Mouse (Mus musculus): ENCODE data around the gene Ager. TPM values are rescaled to one million over a fixed set of nuclear protein-coding genes. Genes with fewer than 3 reads are reported as not detected.

The Ager gene
- polyA plus RNA-seq, 1 experiment from 2014 or later, result 2.4 TPM

DNA sequence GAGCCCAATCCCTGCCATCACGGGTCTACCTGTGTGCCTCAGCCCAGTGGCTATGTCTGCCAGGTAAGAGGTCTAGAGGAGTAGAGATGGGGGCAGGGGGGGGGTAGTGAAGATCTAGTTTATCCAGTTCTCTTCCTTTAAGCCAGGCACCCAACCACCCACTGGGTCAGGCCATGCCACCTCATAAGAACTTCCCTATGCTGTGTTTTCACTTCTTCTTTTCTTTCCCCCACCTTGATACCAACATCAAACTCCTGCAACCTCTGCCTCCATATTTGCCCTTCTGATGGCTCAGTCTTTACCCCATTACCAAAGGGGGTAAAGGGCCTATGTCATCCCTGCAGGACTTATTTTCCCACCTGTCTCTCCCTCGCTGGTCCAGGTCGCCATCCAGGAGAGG, 19.6 kb upstream of the Ager start:
- no peaks in the 10 kb centered on the region for H3K9me3 ChIP-seq (ENCODE audit: control insufficient read depth, low read length)
- no peak overlapping the region for H3K27ac ChIP-seq (ENCODE audit: low read length)
- no peak overlapping the region for H3K4me3 ChIP-seq (ENCODE audit: low read length)
- ATAC-seq, result no peak
- H3K27me3 ChIP-seq (replicated peaks; ENCODE audit: control insufficient read depth, insufficient read depth, low read length), result no peaks in the 10 kb centered on the region
- H3K4me1 ChIP-seq (ENCODE audit: control insufficient read depth, insufficient read depth, low read length), result 0 out of 2 replicates have a peak, but pooled peaks cover 4% of the 10 kb centered on the region
- H3K36me3 ChIP-seq (ENCODE audit: control insufficient read depth, insufficient read depth, low read length), result no peaks in the 10 kb centered on the region
- H3K9ac ChIP-seq (ENCODE audit: low read depth, low read length), result no peak overlapping the region
- WGBS, result 89% methylated on average over 3 of the region's 3 CpGs
- H3K4me2 ChIP-seq (ENCODE audit: low read depth, low read length), result no peak overlapping the region

DNA sequence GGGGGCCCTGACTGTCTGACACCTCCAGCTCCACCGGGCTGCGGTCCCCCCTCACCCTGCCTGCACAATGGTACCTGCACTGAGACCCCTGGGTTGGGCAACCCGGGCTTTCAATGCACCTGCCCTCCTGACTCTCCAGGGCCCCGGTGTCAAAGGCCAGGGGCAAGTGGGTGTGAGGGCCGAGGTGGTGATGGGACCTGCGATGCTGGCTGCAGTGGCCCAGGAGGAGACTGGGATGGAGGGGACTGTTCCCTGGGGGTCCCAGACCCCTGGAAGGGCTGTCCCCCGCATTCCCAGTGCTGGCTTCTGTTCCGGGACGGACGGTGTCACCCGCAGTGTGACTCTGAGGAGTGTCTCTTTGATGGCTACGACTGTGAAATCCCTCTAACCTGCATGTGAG, 15.1 kb upstream of the Ager start:
- H3K27ac ChIP-seq (ENCODE audit: low read length), result no peak overlapping the region
- no peak for ATAC-seq
- peaks cover 12% of the 10 kb centered on the region; the same call in 1 of the 2 replicates for H3K4me1 ChIP-seq (ENCODE audit: control insufficient read depth, insufficient read depth, low read length)
- no peaks in the 10 kb centered on the region for H3K9me3 ChIP-seq (ENCODE audit: control insufficient read depth, low read length)
- H3K27me3 ChIP-seq (replicated peaks; ENCODE audit: control insufficient read depth, insufficient read depth, low read length), result no peaks in the 10 kb centered on the region
- H3K9ac ChIP-seq (ENCODE audit: low read depth, low read length), result no peak overlapping the region
- H3K36me3 ChIP-seq (ENCODE audit: control insufficient read depth, insufficient read depth, low read length), result no peaks in the 10 kb centered on the region
- 88% methylated on average over 12 of the region's 12 CpGs for WGBS
- H3K4me3 ChIP-seq (ENCODE audit: low read length), result no peak overlapping the region
- H3K4me2 ChIP-seq (ENCODE audit: low read depth, low read length), result no peak overlapping the region

DNA sequence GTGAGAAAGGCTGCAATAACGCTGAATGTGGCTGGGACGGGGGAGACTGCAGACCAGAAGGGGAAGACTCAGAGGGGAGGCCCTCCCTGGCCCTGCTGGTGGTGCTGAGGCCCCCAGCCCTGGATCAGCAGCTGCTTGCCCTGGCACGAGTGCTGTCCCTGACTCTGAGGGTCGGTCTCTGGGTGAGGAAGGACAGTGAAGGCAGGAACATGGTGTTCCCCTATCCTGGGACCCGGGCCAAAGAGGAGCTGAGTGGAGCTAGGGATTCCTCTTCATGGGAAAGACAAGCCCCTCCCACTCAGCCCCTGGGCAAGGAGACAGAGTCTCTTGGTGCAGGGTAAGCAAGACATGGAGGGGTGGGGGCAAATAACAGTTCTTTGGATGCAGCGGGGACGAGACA, 14.3 kb upstream of the Ager start:
- no peak overlapping the region for H3K4me3 ChIP-seq (ENCODE audit: low read length)
- H3K27ac ChIP-seq (ENCODE audit: low read length), result no peak overlapping the region
- H3K4me2 ChIP-seq (ENCODE audit: low read depth, low read length), result no peak overlapping the region
- H3K27me3 ChIP-seq (replicated peaks; ENCODE audit: control insufficient read depth, insufficient read depth, low read length), result no peaks in the 10 kb centered on the region
- no peaks in the 10 kb centered on the region for H3K9me3 ChIP-seq (ENCODE audit: control insufficient read depth, low read length)
- no peak overlapping the region for H3K9ac ChIP-seq (ENCODE audit: low read depth, low read length)
- WGBS, result 58% methylated on average over 7 of the region's 7 CpGs
- no peak for ATAC-seq
- H3K4me1 ChIP-seq (ENCODE audit: control insufficient read depth, insufficient read depth, low read length), result peaks cover 16% of the 10 kb centered on the region
- H3K36me3 ChIP-seq (ENCODE audit: control insufficient read depth, insufficient read depth, low read length), result no peaks in the 10 kb centered on the region

DNA sequence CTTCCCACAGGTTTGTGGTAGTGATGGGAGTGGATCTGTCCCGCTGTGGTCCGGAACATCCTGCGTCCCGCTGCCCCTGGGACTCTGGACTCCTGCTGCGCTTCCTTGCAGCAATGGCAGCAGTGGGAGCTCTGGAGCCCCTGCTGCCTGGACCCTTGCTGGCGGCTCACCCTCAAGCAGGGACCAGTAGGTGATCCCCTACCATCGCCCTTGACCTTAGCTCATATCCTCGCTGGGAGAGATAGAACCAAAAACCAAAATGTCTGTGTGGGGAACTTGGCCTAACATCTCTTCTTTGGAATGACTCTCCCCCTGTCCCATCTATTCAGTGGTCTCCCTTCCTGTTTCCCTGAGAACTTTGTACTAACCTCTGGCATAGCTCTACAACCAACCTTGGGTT, 13.8 kb upstream of the Ager start:
- ATAC-seq, result no peak
- H3K4me3 ChIP-seq (ENCODE audit: low read length), result no peak overlapping the region
- H3K27ac ChIP-seq (ENCODE audit: low read length), result no peak overlapping the region
- no peak overlapping the region for H3K9ac ChIP-seq (ENCODE audit: low read depth, low read length)
- H3K4me2 ChIP-seq (ENCODE audit: low read depth, low read length), result no peak overlapping the region
- peaks cover 19% of the 10 kb centered on the region for H3K4me1 ChIP-seq (ENCODE audit: control insufficient read depth, insufficient read depth, low read length)
- 93% methylated on average over 8 of the region's 8 CpGs for WGBS
- no peaks in the 10 kb centered on the region for H3K9me3 ChIP-seq (ENCODE audit: control insufficient read depth, low read length)
- H3K36me3 ChIP-seq (ENCODE audit: control insufficient read depth, insufficient read depth, low read length), result no peaks in the 10 kb centered on the region
- H3K27me3 ChIP-seq (replicated peaks; ENCODE audit: control insufficient read depth, insufficient read depth, low read length), result no peaks in the 10 kb centered on the region

DNA sequence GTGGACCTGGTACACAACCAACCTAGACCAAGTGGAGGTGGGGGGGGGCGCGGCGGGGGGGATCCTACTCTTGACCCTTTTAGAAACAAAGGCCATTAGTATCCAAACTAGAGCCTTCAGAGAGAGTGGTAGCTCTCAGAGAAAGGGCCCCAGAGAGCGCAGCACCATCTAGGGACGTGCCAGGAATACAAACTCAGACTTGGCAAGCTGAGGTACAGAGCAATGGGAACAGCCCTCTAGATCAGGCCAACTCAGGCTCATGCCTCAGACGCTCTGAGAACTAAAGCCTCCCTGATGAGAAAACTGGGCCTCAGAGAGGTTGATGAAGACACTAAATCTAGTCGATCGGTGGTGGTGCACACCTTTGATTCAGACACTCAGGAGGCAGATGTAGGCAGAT, 12.5 kb upstream of the Ager start:
- H3K9me3 ChIP-seq (ENCODE audit: control insufficient read depth, low read length), result no peaks in the 10 kb centered on the region
- WGBS, result 86% methylated on average over 8 of the region's 8 CpGs
- H3K4me1 ChIP-seq (ENCODE audit: control insufficient read depth, insufficient read depth, low read length), result peaks cover 32% of the 10 kb centered on the region
- H3K36me3 ChIP-seq (ENCODE audit: control insufficient read depth, insufficient read depth, low read length), result no peaks in the 10 kb centered on the region
- H3K27me3 ChIP-seq (replicated peaks; ENCODE audit: control insufficient read depth, insufficient read depth, low read length), result no peaks in the 10 kb centered on the region
- H3K27ac ChIP-seq (ENCODE audit: low read length), result no peak overlapping the region
- no peak overlapping the region for H3K4me2 ChIP-seq (ENCODE audit: low read depth, low read length)
- ATAC-seq, result no peak
- H3K4me3 ChIP-seq (ENCODE audit: low read length), result no peak overlapping the region
- H3K9ac ChIP-seq (ENCODE audit: low read depth, low read length), result no peak overlapping the region

DNA sequence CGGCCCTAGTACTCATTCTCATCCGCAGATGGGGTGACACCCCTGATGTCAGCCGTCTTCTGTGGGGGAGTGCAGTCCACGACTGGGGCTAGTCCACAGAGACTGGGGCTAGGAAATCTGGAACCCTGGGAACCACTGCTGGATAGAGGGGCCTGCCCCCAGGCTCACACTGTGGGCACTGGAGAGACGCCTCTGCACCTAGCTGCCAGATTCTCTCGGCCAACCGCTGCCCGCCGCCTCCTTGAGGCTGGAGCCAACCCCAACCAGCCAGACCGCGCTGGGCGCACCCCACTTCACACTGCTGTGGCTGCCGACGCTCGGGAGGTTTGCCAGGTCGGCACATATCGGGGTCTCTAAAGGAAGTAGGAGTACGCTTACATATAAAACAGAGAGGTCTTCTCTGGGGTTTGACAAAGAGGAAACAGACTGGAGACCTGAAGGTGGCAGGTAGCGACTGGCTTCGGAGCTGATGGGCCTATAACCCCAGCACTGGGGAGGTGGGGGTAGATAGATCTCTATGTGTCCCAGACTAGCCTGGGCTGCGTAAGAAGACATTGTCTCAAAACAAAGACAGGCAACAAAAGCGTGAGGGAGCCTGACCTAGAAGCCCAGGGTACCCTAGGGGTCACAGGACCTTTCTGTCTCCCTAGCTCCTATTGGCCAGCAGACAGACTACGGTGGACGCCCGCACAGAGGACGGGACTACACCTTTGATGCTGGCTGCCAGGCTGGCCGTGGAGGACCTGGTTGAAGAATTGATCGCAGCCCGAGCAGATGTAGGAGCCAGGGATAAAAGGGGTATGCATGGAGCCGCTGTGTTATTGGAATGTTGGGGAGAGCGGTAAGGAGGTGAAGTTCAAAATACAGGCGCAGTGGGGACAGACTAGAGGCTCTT, 11.5 kb upstream of the Ager start:
- H3K4me2 ChIP-seq (ENCODE audit: low read depth, low read length), result peak overlapping the region; percentile 98
- H3K4me3 ChIP-seq (ENCODE audit: low read length), result peak overlapping the region; percentile 82
- peak overlapping the region; percentile 95 for H3K27ac ChIP-seq (ENCODE audit: low read length)
- H3K9me3 ChIP-seq (ENCODE audit: control insufficient read depth, low read length), result no peaks in the 10 kb centered on the region
- no peaks in the 10 kb centered on the region for H3K27me3 ChIP-seq (replicated peaks; ENCODE audit: control insufficient read depth, insufficient read depth, low read length)
- 36% methylated on average over 32 of the region's 32 CpGs for WGBS
- H3K36me3 ChIP-seq (ENCODE audit: control insufficient read depth, insufficient read depth, low read length), result no peaks in the 10 kb centered on the region
- H3K9ac ChIP-seq (ENCODE audit: low read depth, low read length), result peak overlapping the region; percentile 96; the same call in 1 of the 2 replicates
- ATAC-seq, result no peak
- peaks cover 42% of the 10 kb centered on the region for H3K4me1 ChIP-seq (ENCODE audit: control insufficient read depth, insufficient read depth, low read length)

DNA sequence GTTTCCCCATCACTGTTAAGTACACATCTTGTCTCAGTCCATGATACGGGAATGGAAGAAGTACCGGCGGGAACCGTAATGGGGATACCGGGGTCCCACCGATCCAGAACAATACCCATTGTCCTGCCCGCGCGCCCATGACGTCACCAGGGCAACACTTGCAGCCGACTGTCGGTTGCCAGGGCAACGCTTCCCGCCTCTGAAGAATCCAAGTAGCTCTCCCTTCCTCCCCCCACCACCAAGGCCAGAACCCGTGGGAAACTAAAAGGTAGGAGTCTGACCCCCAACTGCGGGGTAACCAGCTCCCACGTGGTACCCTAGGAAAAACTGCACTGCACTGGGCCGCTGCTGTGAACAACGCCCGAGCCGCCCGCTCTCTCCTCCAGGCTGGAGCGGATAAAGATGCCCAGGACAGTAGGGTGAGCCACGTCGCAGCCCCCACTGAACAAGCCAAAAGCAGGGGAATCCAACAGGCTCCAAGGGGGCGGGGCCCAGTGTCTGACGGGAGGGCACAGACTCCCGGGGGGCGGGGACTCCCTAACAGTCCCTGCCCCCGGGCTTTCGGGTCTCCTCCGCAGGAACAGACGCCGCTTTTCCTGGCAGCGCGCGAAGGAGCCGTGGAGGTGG, 10.8 kb upstream of the Ager start:
- ATAC-seq, result peak; percentile 85
- peak overlapping the region; percentile 96 for H3K9ac ChIP-seq (ENCODE audit: low read depth, low read length)
- no peaks in the 10 kb centered on the region for H3K36me3 ChIP-seq (ENCODE audit: control insufficient read depth, insufficient read depth, low read length)
- H3K4me2 ChIP-seq (ENCODE audit: low read depth, low read length), result peak overlapping the region; percentile 98
- peak overlapping the region; percentile 95 for H3K27ac ChIP-seq (ENCODE audit: low read length)
- H3K27me3 ChIP-seq (replicated peaks; ENCODE audit: control insufficient read depth, insufficient read depth, low read length), result no peaks in the 10 kb centered on the region
- H3K4me1 ChIP-seq (ENCODE audit: control insufficient read depth, insufficient read depth, low read length), result peaks cover 49% of the 10 kb centered on the region
- H3K9me3 ChIP-seq (ENCODE audit: control insufficient read depth, low read length), result no peaks in the 10 kb centered on the region
- peak overlapping the region; percentile 82 for H3K4me3 ChIP-seq (ENCODE audit: low read length)
- 1% methylated on average over 38 of the region's 38 CpGs for WGBS

DNA sequence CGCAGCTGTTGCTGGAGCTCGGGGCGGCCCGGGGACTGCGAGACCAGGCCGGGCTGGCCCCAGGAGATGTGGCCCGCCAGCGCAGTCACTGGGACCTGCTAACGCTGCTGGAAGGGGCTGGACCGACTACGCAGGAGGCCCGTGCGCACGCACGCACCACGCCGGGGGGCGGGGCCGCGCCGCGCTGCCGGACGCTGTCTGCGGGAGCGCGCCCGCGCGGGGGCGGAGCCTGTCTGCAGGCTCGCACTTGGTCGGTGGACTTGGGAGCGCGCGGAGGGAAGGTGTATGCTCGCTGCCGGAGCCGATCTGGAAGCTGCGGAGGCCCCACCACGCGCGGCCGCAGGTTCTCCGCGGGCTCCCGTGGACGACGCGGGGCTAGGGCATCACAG, 10.2 kb upstream of the Ager start:
- no peaks in the 10 kb centered on the region for H3K36me3 ChIP-seq (ENCODE audit: control insufficient read depth, insufficient read depth, low read length)
- peak overlapping the region; percentile 98 for H3K4me2 ChIP-seq (ENCODE audit: low read depth, low read length)
- no peaks in the 10 kb centered on the region for H3K27me3 ChIP-seq (replicated peaks; ENCODE audit: control insufficient read depth, insufficient read depth, low read length)
- peak overlapping the region; percentile 96 for H3K9ac ChIP-seq (ENCODE audit: low read depth, low read length)
- peak; percentile 90 for ATAC-seq
- peaks cover 49% of the 10 kb centered on the region for H3K4me1 ChIP-seq (ENCODE audit: control insufficient read depth, insufficient read depth, low read length)
- peak overlapping the region; percentile 82 for H3K4me3 ChIP-seq (ENCODE audit: low read length)
- no peaks in the 10 kb centered on the region for H3K9me3 ChIP-seq (ENCODE audit: control insufficient read depth, low read length)
- H3K27ac ChIP-seq (ENCODE audit: low read length), result peak overlapping the region; percentile 95
- WGBS, result under 1% methylated on average over 49 of the region's 50 CpGs

DNA sequence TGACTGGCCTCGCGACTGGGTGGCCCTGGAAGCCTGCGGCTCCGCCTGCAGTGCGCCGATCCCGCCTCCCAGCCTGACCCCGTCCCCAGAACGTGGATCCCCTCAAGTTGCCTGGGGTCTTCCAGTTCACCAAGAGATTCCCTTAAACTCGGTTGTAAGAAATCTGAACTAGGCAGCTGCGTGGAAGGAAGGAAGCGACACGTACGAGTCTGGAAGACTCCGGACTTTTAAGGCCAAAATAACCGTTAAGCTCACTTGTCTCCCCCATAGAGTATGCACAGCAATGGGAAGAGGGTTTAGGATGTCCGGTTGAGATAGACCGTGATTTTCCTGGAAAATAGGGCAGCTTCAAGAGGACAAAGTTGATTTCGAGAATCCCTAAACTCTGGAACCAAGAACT, 9.8 kb upstream of the Ager start:
- ATAC-seq, result no peak
- Histone ChIP-seq H3K27me3 (replicated peaks; ENCODE audit: control insufficient read depth, insufficient read depth, low read length) (no peaks in the 10 kb centered on the region), H3K4me1 (ENCODE audit: control insufficient read depth, insufficient read depth, low read length) (peaks cover 49% of the 10 kb centered on the region), H3K36me3 (ENCODE audit: control insufficient read depth, insufficient read depth, low read length) (no peaks in the 10 kb centered on the region), H3K4me2 (ENCODE audit: low read depth, low read length) (peak overlapping the region; percentile 70), H3K27ac (ENCODE audit: low read length) (peak overlapping the region; percentile 95), H3K9ac (ENCODE audit: low read depth, low read length) (peak overlapping the region; percentile 96), H3K4me3 (ENCODE audit: low read length) (peak overlapping the region; percentile 82), H3K9me3 (ENCODE audit: control insufficient read depth, low read length) (no peaks in the 10 kb centered on the region)
- WGBS, result 3% methylated on average over 19 of the region's 19 CpGs
